Mouse (Mus musculus): ENCODE measurements around the gene Gm17720. TPM values are rescaled to one million over a fixed set of nuclear protein-coding genes. Genes with fewer than 3 reads are reported as not detected.
A peak's percentile ranks its signal among the peaks of the same experiment; 100 is the strongest.

Gene Gm17720
- total RNA-seq (2015) (not detected in 2 replicates), total RNA-seq (2017) (not detected in 2 replicates)

DNA sequence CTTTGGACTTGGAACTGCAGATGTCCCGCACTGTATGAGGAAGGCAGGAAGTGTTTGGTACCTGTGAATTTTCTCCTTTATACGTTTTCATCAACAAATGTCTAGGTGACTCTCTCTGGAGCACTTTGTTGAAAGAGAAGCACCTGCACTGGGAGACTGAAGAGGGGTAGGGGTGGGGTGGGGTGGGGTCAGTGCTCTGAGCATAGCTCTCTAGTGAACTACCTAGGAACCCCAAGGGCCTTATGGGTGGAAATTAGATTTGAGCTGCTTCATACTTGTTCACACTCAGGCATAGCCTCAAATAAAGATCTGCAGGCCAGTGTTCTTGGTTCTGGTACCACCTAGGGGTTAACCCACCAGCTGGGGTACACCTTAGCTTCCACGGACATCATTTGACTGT lies at the start of gene Gm17720:
Gm17720 (minus strand) TSS at position 101 of the 400 bp plus-strand sequence.
- no peak for ATAC-seq (replicated peaks; ENCODE audit: poor library complexity)

DNA sequence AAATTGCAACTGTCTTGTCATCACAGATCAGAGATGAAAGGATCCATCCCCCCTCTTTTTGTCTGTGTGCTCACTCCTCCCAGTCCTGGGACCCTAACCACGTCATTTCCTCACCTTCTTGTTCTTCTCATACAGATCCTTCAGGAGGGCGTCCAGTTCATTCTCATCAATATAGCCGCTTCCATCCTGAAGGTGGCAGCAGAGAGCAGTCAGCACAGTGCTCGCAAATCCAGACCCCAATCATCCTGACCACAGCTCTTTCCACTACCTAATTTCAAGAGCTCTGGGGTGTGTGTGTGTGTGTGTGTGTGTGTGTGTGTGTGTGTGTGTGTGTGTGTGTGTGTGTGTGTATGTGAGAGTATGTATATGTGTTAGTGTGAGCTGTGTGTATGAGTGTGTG lies 43.0 kb upstream of the Gm17720 start:
- ATAC-seq (replicated peaks; ENCODE audit: poor library complexity): peak; percentile 97

DNA sequence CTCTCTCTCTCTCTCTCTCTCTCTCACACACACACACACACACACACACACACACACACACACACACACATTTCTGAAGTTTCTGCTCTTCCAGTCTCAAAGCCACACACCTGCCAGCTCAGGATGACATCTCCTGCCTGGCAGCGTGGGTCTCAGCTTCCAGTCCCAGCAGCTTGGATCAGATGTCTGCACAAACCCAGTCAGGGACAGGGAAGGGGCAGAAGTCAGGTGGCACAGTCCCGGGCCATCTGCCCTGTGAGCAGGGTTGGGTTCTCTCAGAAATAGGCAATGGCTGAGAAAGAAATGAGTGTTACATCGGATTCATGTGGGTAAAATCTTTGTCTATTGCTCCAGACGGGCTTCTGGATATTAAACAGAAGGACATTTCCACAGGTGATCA lies 38.2 kb upstream of the Gm17720 start:
- no peak for ATAC-seq (replicated peaks; ENCODE audit: poor library complexity)

DNA sequence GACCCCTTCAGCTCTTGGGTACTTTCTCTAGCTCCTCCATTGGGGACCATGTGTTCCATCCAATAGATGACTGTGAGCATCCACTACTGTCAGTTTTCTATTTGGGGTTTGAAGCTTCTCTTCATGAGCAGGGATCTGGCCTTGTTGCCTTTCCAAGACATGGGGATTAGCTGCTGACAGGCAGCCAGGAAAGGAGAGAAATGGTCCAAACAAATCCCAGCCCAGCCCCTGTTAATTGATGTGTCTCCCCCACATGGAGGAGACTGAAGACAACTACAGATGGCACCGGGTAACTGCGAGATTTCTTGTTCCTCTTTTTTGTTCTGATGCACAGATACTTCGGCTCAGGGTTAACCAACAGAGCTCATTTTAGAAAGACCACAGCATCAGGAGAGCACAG lies 37.6 kb upstream of the Gm17720 start:
- ATAC-seq (replicated peaks; ENCODE audit: poor library complexity): no peak

DNA sequence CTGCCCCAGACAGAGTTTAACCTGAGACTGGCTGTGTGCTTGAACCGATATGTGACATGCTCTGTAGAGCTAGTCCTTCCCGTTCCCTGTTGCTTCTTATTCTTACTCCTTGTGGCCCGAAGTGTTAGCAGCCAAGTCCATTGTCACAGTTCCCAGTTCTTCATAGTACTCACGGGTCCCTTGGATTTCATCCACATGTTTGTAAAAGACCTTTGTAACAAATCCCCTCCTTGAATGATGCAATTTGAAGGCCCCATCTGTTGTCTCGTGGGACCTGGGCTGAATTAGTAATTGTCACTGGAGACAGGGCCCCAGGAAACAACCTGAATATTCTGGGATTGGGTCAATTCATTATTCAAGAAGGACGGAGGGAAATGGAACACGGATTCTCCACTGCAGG lies 33.0 kb upstream of the Gm17720 start:
- no peak for ATAC-seq (replicated peaks; ENCODE audit: poor library complexity)

DNA sequence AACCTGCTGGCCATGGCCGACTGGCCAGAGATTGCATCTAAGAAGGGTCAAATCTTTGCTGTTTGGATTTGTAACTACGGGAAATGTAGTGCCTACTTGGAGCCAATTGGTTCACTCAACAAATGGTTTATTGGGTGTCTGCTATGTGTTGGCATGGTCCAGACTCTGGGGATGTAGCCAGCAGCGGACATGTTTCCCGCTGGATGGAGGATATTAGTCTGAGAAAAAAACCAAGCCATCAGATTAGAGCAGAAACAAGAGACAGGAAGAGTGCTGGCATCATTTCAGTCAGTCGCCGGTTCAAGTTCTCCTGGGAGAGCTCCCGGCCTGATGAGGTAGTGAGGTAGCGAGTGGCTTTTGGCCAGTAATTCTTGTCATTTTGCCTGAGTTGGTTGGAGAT lies 31.7 kb upstream of the Gm17720 start:
- no peak for ATAC-seq (replicated peaks; ENCODE audit: poor library complexity)

DNA sequence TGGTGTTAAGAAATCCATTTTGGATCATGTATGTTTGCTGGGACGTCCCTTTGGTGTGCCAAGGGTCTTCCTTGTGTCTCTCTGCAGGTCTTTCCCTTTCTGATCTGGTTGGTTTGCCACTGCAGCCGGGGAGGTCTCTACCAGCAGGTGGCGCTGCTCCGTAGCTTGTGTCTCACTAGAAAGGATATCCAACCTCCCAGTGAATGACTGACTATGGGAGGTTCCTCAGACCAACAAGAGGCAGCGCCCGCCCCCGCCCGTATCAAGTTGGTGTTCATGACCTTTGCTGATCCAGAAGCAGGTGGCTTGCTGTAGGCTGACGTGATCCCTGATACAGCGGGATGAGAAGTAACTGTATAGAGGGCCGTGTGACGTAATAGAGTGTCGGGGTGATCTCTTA lies 28.0 kb upstream of the Gm17720 start:
- peak; percentile 96 for ATAC-seq (replicated peaks; ENCODE audit: poor library complexity)

DNA sequence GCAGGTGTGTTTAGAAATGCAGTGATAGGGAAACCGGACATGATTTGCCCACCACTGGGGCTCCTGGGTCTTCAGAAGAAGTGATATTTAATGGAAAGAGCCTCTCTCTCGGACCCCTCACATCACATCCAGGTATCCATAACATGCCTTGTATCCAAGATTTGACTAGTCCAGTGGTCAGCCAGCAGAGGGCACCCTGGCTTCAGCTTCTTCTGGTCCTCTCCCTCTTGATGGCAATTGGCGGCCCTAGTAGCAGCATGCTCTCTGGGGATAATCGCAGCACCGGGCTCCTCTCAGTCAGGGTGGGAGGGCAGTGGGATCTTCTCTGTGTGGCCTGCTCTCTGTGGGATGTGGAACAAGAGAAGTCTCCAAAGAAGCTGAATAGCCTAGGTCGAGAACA lies 17.2 kb upstream of the Gm17720 start:
- ATAC-seq (replicated peaks; ENCODE audit: poor library complexity): no peak

DNA sequence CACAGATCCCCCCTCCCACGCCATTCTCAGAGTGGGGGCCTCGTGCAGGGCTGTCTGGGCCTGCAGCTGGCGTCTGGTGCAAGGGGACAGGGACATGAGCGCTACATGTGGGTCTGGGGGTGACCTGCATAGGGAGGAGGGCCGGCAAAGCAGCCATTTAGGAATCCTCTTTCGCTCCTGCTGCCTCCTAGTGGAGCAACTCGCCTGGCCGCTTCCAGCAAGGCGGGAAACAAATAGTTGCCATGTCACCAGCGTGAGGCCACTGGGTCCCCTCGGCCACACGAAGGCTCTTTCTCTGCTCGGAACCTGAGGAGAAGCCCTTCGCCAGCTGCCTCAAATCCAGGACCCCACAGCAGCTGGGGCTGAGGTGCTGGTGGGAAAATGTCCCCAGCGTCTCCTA lies 877 bp downstream of the Gm17720 start:
- ATAC-seq (replicated peaks; ENCODE audit: poor library complexity): no peak

DNA sequence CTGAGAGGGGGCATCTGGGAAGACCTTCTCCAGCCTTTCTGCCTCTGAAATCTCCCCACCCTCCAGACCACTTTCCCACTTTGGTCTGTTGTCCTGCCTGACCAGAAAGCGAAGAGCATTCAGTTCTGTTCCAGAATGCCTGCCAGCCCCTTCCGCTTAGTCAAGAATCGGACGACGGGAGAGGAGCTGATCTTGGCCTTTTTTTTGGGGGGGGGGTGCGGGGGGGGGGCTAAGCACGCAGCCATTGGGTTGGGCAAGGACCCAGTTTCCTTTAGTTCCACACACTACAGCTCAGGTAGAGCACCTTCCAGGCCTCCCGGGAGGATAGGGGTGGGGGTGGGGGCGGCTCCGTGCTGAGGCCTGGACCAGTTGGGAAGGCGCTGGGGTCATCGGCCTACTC lies 1.6 kb downstream of the Gm17720 start, which contains the start of gene Gm21964:
Gm21964 (plus strand) TSS at position 301 of the 400 bp plus-strand sequence.
- no peak for ATAC-seq (replicated peaks; ENCODE audit: poor library complexity)

DNA sequence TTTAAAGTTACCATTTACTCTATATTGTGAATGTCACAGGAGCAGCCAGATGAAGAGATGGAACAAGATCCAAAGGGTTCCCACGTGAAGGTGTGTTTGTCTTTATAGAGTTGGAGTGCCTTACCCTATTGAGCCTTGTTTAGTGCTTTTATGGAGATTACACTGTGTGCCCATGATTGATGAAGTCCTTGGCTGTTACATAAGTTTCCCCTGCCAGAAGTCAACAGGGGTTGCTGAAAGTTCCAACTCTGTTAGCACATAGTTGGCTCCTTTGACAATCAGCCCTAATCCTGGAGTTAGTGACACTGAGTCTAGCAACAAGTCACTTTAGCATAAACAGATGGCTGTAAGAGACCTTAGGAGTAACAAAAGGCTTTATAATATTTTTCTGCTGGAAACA lies 10.7 kb downstream of the Gm17720 start:
- ATAC-seq (replicated peaks; ENCODE audit: poor library complexity): no peak

DNA sequence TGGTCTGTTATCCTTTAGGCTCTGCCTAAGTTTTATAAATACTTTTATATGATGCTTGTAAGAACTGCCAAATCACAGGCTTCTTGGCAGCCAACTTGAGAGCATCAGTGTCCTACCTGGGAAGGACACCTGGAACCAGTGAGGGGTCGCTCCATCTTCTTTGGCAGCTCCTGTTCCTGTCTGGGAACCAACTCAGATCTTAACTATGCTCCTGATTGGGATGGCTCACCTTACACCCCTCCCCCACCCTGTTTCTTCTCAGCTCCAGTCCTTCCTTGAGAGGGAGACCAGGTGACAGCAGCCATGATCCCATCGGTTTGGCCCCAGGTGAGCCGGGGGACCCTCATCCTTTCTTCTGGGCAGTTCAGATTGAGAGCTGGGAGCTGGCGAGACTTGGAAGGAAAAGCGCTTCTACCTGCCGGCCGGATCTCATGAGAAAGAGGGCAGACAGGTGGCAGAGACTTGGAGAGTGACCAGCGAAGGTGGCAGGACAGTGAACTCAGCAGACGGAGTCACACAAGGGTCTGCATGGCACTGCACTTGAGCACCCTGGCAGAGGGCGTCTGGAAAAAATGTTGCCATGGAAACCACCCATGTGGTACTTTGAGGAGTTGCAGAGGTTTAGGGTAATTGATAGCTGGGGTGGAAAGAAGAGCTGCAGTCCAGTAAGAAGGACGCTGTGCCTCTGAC lies 20.0 kb downstream of the Gm17720 start:
- ATAC-seq (replicated peaks; ENCODE audit: poor library complexity): no peak

DNA sequence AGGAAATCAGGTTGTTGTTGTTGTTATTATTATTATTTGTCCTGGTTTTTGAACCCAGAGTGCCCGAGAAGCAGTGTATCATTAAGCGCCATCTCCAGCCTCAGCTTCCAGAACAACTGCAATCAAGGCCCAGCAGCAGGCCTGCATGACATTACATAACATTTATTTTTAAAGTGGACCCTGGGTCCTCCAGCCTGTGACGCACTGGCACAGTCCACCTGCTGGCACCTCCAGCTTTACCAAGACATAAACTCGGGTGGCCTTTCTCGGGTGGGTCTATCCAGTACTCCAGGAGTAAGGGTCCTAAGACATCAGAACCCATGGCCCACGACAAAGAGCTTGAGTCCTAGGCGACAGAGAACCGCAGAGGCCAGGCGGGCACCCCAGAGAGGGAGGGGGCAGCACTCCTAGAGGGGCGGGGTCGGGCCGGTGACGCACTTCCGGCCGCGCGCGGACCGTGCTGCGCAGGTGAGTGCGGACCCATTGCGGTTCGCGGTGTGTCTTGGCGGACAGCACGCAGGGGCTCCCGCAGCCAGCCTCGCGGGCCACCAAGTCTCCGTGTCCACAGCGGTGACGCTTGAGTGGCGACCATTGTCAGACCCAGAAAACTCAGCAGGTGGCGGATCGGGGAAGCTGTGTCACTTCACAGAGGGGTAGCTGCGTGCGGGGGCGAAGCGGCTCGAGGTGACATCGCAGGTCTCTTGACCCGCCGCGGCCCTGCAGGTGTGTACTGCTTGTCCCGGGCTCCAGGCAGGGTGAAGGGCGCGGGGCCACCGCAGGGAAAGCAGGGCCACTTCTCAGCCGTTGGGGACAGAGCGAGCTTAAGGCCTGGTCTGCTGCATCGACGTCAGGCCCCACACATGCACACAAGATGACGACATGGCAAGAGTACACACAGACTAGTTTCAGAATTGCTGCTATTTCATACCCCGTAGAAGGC lies 23.0 kb downstream of the Gm17720 start, which contains the start of gene Zfp612:
Zfp612 (plus strand) TSS at position 465 of the 940 bp plus-strand sequence.
- ATAC-seq (replicated peaks; ENCODE audit: poor library complexity): peak; percentile 80

DNA sequence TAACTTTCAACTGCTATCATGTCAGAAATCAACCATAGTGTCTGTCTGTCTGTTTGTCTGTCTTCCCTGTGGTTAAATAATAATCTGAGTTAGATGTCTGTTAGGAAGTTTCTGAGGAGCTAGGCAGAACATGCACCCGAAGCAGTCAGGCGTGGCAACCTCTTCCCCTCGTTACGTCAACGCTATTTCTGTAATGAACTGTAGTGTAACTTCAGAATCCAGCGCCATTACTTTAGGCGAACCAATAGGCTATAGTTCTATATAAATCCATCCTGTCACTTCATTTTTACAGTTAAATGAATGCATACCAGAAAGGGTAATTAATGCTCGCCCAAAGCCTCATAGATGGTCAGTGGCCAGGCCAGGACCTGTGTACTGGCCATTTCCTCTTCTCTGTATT lies 28.1 kb downstream of the Gm17720 start:
- ATAC-seq (replicated peaks; ENCODE audit: poor library complexity): no peak

DNA sequence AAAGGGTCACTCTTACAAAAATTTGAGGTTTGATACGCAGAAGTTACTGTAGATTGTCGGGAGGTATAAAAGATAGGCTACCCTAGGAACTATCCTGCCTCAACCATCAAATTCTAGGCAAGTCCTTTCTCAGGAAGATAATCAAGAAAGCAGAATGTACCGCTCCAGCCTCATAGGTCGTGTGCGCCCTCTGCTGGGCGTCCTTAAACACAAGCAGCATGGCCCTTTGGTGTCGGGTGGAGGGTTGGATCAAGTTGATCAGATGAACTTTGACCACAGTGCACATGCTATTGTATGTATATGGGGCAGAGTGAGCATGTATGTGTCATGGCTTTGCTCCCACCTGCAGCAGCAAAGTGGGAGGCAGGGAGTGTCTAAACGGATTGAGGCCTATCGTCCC lies 31.0 kb downstream of the Gm17720 start:
- peak; percentile 92 for ATAC-seq (replicated peaks; ENCODE audit: poor library complexity)

DNA sequence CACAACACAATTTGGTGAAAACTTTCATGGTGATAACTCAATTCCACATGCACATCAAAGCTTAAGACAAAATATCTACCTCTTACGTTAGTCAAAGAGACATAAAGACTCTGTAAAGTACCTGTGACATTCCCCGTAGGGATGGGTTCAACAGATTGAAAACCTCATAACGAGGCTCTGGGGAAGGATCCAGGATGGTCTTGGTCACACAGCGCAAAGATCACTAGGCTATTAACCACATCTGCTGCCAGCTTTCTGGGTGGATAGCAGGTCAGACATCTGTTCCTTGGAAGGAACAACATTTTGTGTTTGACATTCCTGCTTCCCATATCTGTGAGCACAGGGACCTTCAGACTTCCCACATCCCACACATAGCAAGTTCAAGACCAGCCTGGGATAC lies 32.8 kb downstream of the Gm17720 start:
- no peak for ATAC-seq (replicated peaks; ENCODE audit: poor library complexity)

DNA sequence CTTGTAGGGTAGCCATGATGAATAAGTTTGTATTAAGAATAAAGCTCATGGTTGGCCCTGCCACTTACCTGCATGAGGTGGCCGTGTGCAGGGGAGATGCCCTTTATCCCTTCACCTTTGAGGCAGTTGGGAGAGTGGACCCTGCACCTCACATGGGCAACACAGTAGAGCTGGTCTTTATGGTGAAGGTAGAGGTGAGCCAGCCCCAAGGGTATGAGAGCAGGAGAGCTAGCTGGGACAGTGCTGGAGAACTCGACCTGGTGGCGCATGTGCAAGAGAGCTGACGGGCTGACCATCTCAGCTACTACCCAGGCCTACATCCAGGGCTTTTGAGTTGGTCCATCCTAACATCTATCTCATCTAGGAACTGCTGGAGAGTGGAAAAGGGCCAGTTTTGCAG lies 36.9 kb downstream of the Gm17720 start:
- no peak for ATAC-seq (replicated peaks; ENCODE audit: poor library complexity)

DNA sequence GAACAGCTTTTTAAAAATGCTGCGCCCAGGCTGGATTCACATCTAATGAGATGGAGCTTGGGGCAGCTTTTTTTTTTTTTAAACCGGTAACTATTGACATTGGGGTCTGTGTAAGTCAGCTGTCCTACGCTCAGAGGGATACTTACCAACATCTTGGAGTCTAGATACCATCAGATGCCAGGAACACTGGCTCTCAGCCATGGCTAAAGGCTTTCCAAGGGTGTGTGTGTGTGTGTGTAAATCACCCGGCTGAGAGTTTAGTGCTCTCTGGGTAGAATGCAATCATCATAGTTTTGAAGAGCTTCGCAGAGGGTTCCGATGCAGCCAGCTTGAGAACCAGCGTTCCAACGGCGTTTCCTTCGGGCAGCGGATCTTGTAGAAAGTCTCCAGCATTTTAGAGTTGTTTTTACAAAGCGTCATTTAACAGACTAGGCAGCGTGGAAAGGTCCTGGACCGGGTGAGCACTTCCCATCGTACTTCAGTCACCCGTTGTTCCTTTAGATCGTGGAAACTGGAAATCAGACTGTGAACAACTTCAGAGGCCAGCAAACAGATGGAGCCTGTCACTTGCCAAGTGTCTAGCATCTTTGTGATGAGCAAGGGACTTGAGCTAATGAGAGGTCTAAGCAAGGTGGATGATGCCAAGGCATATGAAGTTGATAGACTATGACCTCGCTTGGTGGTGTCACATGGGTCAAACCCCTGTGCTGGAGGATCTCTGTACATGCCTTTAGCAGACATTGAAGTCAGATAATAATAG lies 37.8 kb downstream of the Gm17720 start:
- no peak for ATAC-seq (replicated peaks; ENCODE audit: poor library complexity)

DNA sequence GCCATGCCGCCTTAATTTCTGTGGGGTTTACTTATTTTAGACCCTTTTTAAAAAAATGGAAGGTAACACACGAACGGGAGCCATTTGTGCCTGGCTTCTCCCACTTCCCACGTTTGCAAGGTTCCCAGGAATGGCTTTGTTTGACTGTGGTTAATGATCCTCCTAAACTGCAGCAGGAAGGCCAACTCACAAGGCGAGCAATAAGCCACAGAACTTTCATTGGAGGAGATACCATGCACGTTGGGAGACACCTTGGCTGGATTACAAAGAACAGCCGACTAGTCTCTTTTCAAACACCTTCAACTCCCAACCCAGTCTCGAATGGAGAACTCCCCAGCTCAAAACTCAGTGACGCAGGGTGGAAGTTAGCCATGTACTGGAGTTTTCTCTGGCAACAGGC lies 38.4 kb downstream of the Gm17720 start:
- ATAC-seq (replicated peaks; ENCODE audit: poor library complexity): no peak

DNA sequence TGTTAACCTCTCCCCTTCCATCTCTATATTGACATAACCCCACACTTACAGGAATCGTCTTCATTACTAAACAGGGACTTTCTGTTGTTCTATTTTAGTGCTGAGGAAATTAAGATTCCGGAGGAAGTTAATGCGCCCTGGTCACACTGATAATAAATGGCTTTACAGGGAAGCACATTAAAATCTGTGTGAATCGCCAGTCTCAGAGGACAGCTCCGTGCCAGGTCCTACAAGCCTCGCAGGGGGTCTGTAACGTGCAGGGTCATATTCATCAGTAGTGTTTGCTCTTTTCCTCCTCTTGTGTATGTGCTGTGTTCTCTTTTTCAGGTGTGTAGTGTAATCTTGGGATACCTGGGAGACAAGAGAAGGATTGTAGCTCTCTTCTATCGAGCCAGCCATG lies 44.3 kb downstream of the Gm17720 start:
- ATAC-seq (replicated peaks; ENCODE audit: poor library complexity): no peak

DNA sequence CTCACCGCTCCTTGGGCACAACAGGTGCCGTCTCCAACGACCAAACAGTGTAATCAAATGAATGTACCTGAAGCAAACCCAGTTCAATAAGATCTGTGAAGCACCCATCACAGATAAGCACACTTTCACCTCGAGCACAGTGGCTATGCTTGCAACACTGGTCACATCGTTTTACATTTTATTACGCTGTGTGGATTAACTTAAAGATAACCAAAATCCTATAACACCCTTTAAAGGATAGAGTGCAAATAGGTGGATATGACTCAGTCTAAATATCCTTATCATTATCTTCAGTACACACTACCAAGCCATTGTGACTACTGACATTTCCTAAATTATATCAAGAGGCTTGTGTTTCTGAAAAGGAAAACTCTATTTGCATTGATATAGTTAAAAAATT lies 51.3 kb downstream of the Gm17720 start:
- ATAC-seq (replicated peaks; ENCODE audit: poor library complexity): no peak

Data from megakaryocyte progenitor cell, adult 5-6 weeks (primary cell).